Mouse (Mus musculus) kidney, adult 2 months (tissue): ENCODE measurements around the gene Rnf38.

Experiments
- CTCF ChIP-seq: fragments of 200-500 bp; conservative IDR thresholded peaks from 2 replicates; pipeline ENCODE4 v1.5.1; 2011; ENCODE audit warnings: low read depth, mild to moderate bottlenecking, control low read depth, low read length, moderate library complexity, mixed read lengths; ENCODE audit not compliant: insufficient read depth, insufficient read length
- POLR2A ChIP-seq: fragments of 200-500 bp; IDR thresholded peaks from one replicate; pipeline ENCODE4 v1.6.1; 2011; ENCODE audit warnings: low read depth, low read length, control low read depth

DNA sequence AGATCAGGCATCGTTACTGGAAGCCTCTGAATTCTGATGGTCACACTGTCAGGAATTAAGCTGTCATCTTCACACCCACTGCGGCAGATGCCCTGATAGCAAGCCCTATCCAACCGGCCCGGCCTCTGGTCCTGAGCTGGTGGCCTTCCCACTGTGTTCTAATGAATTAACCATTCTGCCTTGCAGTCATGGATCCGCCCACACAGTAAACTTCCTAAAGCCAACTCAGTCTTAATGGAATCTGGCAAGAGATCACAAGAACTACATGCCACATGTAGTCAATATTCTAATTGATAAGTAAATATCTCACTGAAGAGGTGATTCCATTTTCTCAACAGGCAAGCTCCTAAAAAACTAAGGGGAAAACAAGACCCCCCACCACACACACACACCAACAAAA lies 60.9 kb downstream of the Rnf38 start:
- TF ChIP-seq CTCF (no peak), POLR2A (no peak)
